Mouse (Mus musculus) hindbrain, postnatal 0 days (tissue): ENCODE measurements around the gene Gfod1. TPM values are rescaled to one million over a fixed set of nuclear protein-coding genes. Genes with fewer than 3 reads are reported as not detected.
A peak's percentile ranks its signal among the peaks of the same experiment; 100 is the strongest.

ENCODE experiments used
- ATAC-seq: fragments of 200-750 bp; cut with Nextera tagmentation; 2 replicates; pipeline ENCODE4 v1.8.0; 2017; ENCODE audit warnings: mild to moderate bottlenecking, moderate TSS enrichment, moderate library complexity
- DNase-seq: peaks from one replicate; pipeline ENCODE4 v3.0.0-alpha.2; 2015; ENCODE audit warnings: low spot score
- H3K27ac ChIP-seq: fragments of 300-500 bp; sonication (generic); 2 replicates; pipeline ENCODE4 v1.5.1; 2014; ENCODE audit warnings: mild to moderate bottlenecking
- H3K27me3 ChIP-seq: fragments of 300-500 bp; sonication (generic); 2 replicates; pipeline ENCODE4 v1.6.1; 2014; ENCODE audit warnings: low read length, mixed read lengths; ENCODE audit not compliant: insufficient read depth
- H3K36me3 ChIP-seq: fragments of 300-500 bp; sonication (generic); 2 replicates; pipeline ENCODE4 v1.6.1; 2014; ENCODE audit warnings: low read length, mixed read lengths; ENCODE audit not compliant: insufficient read depth
- H3K4me1 ChIP-seq: fragments of 300-500 bp; sonication (generic); 2 replicates; pipeline ENCODE4 v1.6.1; 2014; ENCODE audit warnings: antibody characterized with exemption, low read length, mixed read lengths; ENCODE audit not compliant: insufficient read depth
- H3K4me2 ChIP-seq: fragments of 300-500 bp; sonication (generic); 2 replicates; pipeline ENCODE4 v1.6.1; 2014; ENCODE audit warnings: low read depth, mild to moderate bottlenecking, low read length, moderate library complexity, mixed read lengths
- H3K4me3 ChIP-seq: fragments of 300-500 bp; sonication (generic); 2 replicates; pipeline ENCODE4 v1.5.1; 2014; ENCODE audit warnings: low read length
- H3K9ac ChIP-seq: fragments of 300-500 bp; sonication (generic); replicated peaks from 2 replicates; pipeline ENCODE4 v1.6.1; 2014; ENCODE audit warnings: mild to moderate bottlenecking, low read length, moderate library complexity, mixed read lengths
- H3K9me3 ChIP-seq: fragments of 300-500 bp; sonication (generic); 2 replicates; pipeline ENCODE4 v1.6.1; 2016; ENCODE audit warnings: low read length, mixed read lengths
- CTCF ChIP-seq: IDR thresholded peaks from 2 replicates; pipeline ENCODE4 v1.5.1; 2016; ENCODE audit warnings: antibody characterized with exemption, control low read depth, low read depth
- WGBS: fragments of 180-500 bp; shearing (Covaris S2); extraction: QIAGEN DNeasy Blood & Tissue Kit; methylation state at CpG from one replicate; pipeline ENCODE4 v1.1.7; 2014; 5-methylcytosine and 5-hydroxymethylcytosine counted together
- polyA plus RNA-seq: library from polyadenylated mRNA; unstranded; fragments of >200 nt; fragmentation: Nextera tagmentation; extraction: Ambion mirVana; gene quantifications from 2 replicates; pipeline ENCODE4 v1.2.1, GENCODE M21; 2015
- total RNA-seq: library from RNA; depleted of rRNA; stranded (reverse); fragments of >200 nt; gene quantifications from 2 replicates; pipeline ENCODE4 v1.2.3, GENCODE M21; 2014

The Gfod1 gene
- total and polyA plus RNA-seq, 2 experiments from 2014 or later: 2.6 to 26.3 TPM

DNA sequence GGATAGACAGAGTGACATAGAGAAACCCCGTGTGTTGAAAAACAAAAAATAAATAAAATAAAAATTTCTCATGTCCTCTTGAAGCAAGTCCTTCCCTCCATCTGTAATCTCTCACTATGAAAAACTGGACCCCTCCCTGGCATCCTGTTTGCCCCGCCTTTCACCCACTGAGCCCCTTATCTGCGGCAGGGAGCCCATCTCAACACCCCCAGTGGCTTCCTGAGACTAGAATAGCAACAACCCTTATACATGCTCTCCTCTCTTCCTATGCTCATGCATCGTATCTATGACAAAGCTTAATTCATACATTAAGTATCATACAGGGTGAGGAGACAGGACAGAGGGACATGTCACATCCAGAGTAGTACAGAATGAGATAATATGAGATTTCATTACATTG, 68.0 kb downstream of the Gfod1 start:
- ATAC-seq: no peak
- WGBS: 71% methylated on average over 4 of the region's 4 CpGs
- Histone ChIP-seq H3K4me3 (no peak overlapping the region), H3K27ac (peak overlapping the region; percentile 45; the same call in 1 of the 2 replicates), H3K9me3 (no peaks in the 10 kb centered on the region), H3K36me3 (no peaks in the 10 kb centered on the region), H3K27me3 (no peaks in the 10 kb centered on the region), H3K9ac (no peak overlapping the region), H3K4me2 (no peak overlapping the region), H3K4me1 (peaks cover 23% of the 10 kb centered on the region)
- TF ChIP-seq CTCF: no peak
- DNase-seq: no peak

DNA sequence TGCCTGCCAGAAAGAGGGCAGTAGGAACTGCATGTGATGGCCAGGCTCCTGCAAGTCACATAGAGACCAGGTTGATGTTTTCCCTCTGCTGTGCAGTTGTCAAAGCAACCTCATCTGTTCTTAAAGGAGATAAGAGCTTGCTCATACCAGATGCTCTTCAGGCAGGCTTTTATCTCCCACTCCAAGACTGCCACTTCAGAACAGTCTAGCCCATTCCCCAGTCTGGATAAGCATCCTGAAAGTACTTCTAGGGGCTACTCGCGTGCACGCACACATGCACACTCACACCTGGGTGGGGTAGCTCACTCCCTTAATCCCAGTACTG, 68.4 kb downstream of the Gfod1 start:
- ATAC-seq (0 out of 2 replicates have a peak, but pooled peaks have one; percentile 13), DNase-seq (no peak)

GRCm38 (mm10) chr13:43234869-43235585, 68.9 kb downstream of the Gfod1 start:
- WGBS: 62% methylated on average over 9 of the region's 9 CpGs
- Histone ChIP-seq H3K9ac (no peak overlapping the region), H3K4me3 (no peak overlapping the region), H3K27ac (peak overlapping the region; percentile 45), H3K4me1 (peaks cover 22% of the 10 kb centered on the region), H3K36me3 (no peaks in the 10 kb centered on the region), H3K9me3 (no peaks in the 10 kb centered on the region), H3K27me3 (no peaks in the 10 kb centered on the region), H3K4me2 (no peak overlapping the region)
- TF ChIP-seq CTCF: peak; percentile 38; the same call in 1 of the 2 replicates
- ATAC-seq: peak; percentile 58
- peak; percentile 32 for DNase-seq

More for the DNA sequence above, 68.4 kb downstream of the Gfod1 start:
- H3K9ac ChIP-seq: no peak overlapping the region
- H3K27ac ChIP-seq: peak overlapping the region; percentile 45; the same call in 1 of the 2 replicates
- H3K4me1 ChIP-seq: peaks cover 21% of the 10 kb centered on the region
- TF ChIP-seq CTCF: no peak
- no peak overlapping the region for H3K4me2 ChIP-seq
- no peak overlapping the region for H3K4me3 ChIP-seq
- 92% methylated on average over 3 of the region's 3 CpGs for WGBS
- H3K36me3 ChIP-seq: no peaks in the 10 kb centered on the region
- no peaks in the 10 kb centered on the region for H3K27me3 ChIP-seq
- H3K9me3 ChIP-seq: no peaks in the 10 kb centered on the region

DNA sequence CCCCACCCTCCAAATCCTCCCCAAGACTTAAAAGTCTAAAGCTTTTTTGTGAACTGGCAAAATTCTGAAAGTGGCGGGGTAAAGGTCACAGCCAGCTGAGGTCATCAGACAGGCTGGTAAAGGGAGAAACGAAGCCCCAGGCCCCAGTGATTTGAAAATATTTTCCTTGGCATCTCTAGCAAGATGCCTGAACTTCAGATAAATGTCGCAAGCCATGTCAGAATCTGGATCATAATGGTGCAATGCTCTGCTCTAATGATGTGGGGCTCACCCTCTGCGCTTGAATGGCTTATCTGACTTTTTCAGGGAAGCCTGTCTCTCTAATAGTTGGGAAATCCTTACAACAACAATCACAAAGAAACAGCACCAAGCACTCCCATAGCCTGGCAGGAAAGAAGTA, 70.6 kb downstream of the Gfod1 start:
- Histone ChIP-seq H3K36me3 (no peaks in the 10 kb centered on the region), H3K9me3 (no peaks in the 10 kb centered on the region), H3K9ac (no peak overlapping the region), H3K27me3 (no peaks in the 10 kb centered on the region), H3K4me2 (no peak overlapping the region), H3K27ac (no peak overlapping the region), H3K4me1 (peaks cover 23% of the 10 kb centered on the region), H3K4me3 (no peak overlapping the region)
- ATAC-seq (no peak), DNase-seq (no peak)
- TF ChIP-seq CTCF: no peak
- 79% methylated on average over 4 of the region's 4 CpGs for WGBS

DNA sequence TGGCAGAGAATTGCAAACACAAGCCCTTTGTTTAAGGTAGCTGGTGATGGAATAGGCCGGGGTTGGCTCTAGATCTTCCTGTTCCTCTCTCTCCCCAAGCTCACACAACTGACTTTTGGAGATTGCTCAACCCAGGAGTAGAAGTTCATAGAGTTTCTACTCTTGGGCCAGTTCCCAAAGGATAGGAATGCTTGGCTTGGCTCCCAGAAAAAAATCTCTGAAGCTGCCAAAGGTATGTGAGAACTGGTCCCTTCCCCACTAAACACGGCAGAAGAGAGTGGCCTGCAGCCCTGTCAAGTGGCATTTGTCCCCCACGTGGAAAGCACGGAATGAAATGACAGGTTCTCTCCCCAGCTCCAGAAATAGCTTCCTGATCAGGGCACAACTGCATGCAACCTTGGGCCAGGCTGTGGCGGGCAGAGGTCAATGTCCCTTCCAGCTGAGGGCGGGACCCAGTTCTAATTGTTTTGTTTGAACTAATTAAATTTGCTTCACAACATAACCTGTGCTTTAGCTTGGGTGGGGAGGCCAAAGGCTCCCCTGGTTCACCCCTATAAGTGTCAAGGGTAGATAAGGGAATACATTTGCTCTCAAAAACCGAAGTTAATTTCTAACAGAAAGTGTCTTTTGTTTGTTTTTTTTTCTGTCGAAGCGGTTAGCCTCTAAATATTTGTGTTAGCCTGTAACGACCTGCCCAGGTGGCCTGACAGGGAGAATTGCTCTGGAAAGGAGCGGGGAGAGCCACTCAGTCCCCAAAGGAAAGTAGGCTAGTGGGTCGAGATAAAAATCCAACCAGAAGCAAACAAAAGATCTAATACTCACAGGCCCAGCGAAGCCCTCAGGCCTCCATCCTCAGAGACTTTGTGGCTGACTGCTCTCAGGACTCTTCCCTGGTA, 71.8 kb downstream of the Gfod1 start:
- Histone ChIP-seq H3K36me3 (no peaks in the 10 kb centered on the region), H3K9me3 (no peaks in the 10 kb centered on the region), H3K9ac (no peak overlapping the region), H3K4me3 (no peak overlapping the region), H3K4me2 (no peak overlapping the region), H3K27ac (peak overlapping the region; percentile 37; the same call in 1 of the 2 replicates), H3K4me1 (peaks cover 23% of the 10 kb centered on the region), H3K27me3 (no peaks in the 10 kb centered on the region)
- ATAC-seq (no peak), DNase-seq (peak; percentile 53)
- TF ChIP-seq CTCF: no peak
- WGBS: 42% methylated on average over 13 of the region's 13 CpGs

- DNase-seq: no peak
- no peak overlapping the region for H3K4me3 ChIP-seq
- no peak overlapping the region for H3K9ac ChIP-seq
- H3K36me3 ChIP-seq: no peaks in the 10 kb centered on the region
- peak overlapping the region; percentile 62; the same call in 1 of the 2 replicates for H3K27ac ChIP-seq
- no peak for TF ChIP-seq CTCF
- ATAC-seq: no peak
- peaks cover 23% of the 10 kb centered on the region for H3K4me1 ChIP-seq
- 75% methylated on average over 4 of the region's 4 CpGs for WGBS
- no peaks in the 10 kb centered on the region for H3K9me3 ChIP-seq
- no peak overlapping the region for H3K4me2 ChIP-seq
- H3K27me3 ChIP-seq: no peaks in the 10 kb centered on the region
These were observed 73.1 kb downstream of the Gfod1 start for GRCm38 (mm10) chr13:43230842-43231241.
